Mouse (Mus musculus) heart, embryonic 15.5 days (tissue): ENCODE results near the gene Rprml. TPM values are rescaled to one million over a fixed set of nuclear protein-coding genes. Genes with fewer than 3 reads are reported as not detected.
A peak's percentile ranks its signal among the peaks of the same experiment; 100 is the strongest.

Experiments
- ATAC-seq: fragments of 200-750 bp; cut with Nextera tagmentation; replicated peaks from 2 replicates; pipeline ENCODE4 v1.8.0; 2017; ENCODE audit warnings: low read depth, moderate TSS enrichment; ENCODE audit not compliant: insufficient number of reproducible peaks, insufficient read depth, low FRiP score
- H3K27ac ChIP-seq: fragments of 300-500 bp; sonication (generic); 2 replicates; pipeline ENCODE4 v1.5.1; 2015; ENCODE audit warnings: mild to moderate bottlenecking, inconsistent platforms
- H3K27me3 ChIP-seq: fragments of 300-500 bp; sonication (generic); 2 replicates; pipeline ENCODE4 v1.6.1; 2015; ENCODE audit warnings: inconsistent platforms
- H3K36me3 ChIP-seq: fragments of 300-500 bp; sonication (generic); 2 replicates; pipeline ENCODE4 v1.6.1; 2015; ENCODE audit warnings: mild to moderate bottlenecking, inconsistent platforms
- H3K4me1 ChIP-seq: fragments of 300-500 bp; sonication (generic); replicated peaks from 2 replicates; pipeline ENCODE4 v1.6.1; 2015; ENCODE audit warnings: inconsistent platforms
- H3K4me2 ChIP-seq: fragments of 300-500 bp; sonication (generic); 2 replicates; pipeline ENCODE4 v1.6.1; 2015; ENCODE audit warnings: inconsistent platforms, mild to moderate bottlenecking, moderate library complexity
- H3K4me3 ChIP-seq: fragments of 300-500 bp; sonication (generic); 2 replicates; pipeline ENCODE4 v1.5.1; 2015; ENCODE audit warnings: mild to moderate bottlenecking, inconsistent platforms
- H3K9ac ChIP-seq: fragments of 300-500 bp; sonication (generic); 2 replicates; pipeline ENCODE4 v1.6.1; 2015; ENCODE audit warnings: mild to moderate bottlenecking, inconsistent platforms
- H3K9me3 ChIP-seq: fragments of 300-500 bp; sonication (generic); replicated peaks from 2 replicates; pipeline ENCODE4 v1.6.1; 2016; ENCODE audit warnings: inconsistent platforms
- WGBS: fragments of 180-500 bp; shearing (Covaris S2); methylation state at CpG from one replicate; pipeline ENCODE4 v1.1.7; 2015; ENCODE audit warnings: mixed read lengths; 5-methylcytosine and 5-hydroxymethylcytosine counted together
- polyA plus RNA-seq: library from polyadenylated mRNA; unstranded; fragments of >200 nt; fragmentation: Nextera tagmentation; extraction: Ambion mirVana; gene quantifications from 2 replicates; pipeline ENCODE4 v1.2.1, GENCODE M21; 2015

Rprml gene
- polyA plus RNA-seq, 1 experiment from 2014 or later, result 0.29 TPM

- Histone ChIP-seq H3K4me2 (no peak overlapping the region), H3K9ac (no peak overlapping the region), H3K9me3 (no peaks in the 10 kb centered on the region), H3K4me3 (no peak overlapping the region), H3K27ac (no peak overlapping the region), H3K36me3 (no peaks in the 10 kb centered on the region), H3K27me3 (peaks cover 59% of the 10 kb centered on the region), H3K4me1 (peaks cover 13% of the 10 kb centered on the region)
- no peak for ATAC-seq
- WGBS, result 72% methylated on average over 6 of the region's 6 CpGs
Observed at GRCm38 (mm10) chr11:103646301-103646700, 3.1 kb upstream of the Rprml start.

DNA sequence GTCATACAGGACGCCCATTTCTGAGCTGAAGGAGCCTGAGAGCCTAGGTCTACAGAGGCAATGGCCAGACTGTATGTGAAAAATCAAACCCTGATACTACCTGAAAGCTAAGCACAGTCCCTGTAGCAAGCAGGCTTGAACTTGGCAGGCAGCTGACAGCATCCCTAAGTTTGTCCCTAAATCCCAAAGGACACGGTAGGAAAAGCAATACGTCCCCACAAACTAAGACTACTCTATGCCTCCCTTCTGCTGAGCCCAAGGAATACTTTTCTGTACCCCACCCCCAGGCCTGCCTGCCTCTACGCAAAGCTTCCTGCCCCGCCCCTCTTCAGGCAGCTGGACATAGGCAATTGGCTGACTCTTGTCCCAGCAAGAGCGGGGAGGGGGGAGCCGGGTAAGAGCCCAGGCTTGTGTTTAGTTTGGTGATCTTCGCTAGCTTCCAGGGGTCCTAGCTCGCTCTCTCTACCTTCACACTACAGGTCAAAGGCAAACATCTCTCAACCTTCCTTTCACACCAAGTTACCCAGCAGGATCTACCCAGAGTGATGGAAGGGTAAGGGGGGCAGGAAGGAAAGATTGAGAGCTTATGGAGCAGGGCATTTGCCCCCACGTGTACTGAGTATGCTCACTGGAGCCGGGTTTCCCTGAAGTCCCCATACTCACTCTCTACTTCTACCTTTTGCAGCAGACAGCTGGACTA is 1.3 kb upstream of the Rprml start:
- no peak overlapping the region for H3K4me3 ChIP-seq
- peaks cover 74% of the 10 kb centered on the region for H3K27me3 ChIP-seq
- peaks cover 13% of the 10 kb centered on the region for H3K4me1 ChIP-seq
- no peak overlapping the region for H3K27ac ChIP-seq
- ATAC-seq, result no peak
- no peaks in the 10 kb centered on the region for H3K9me3 ChIP-seq
- no peak overlapping the region for H3K4me2 ChIP-seq
- H3K9ac ChIP-seq, result no peak overlapping the region
- H3K36me3 ChIP-seq, result no peaks in the 10 kb centered on the region
- WGBS, result 10% methylated on average over 11 of the region's 11 CpGs

DNA sequence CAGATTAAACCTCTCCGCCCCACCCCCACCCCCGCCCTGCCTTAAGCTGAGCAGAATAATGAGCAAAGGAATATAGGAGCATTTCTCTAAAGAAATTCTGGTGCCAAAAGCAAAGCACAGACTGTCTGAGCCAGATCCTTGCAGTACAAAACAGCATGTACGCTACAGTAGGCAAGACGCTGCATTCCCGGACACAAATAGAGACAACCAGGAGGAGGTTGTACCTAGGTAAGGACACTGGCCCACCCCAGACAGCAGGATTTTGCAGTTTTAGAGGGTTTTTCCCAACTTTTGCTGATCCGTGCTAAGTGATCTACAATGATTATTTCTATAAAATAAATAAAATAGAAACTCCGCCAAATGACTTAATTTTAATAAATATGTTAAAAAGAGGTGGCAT is 714 bp upstream of the Rprml start:
- no peak overlapping the region for H3K27ac ChIP-seq
- no peak overlapping the region for H3K9ac ChIP-seq
- no peak for ATAC-seq
- peaks cover 13% of the 10 kb centered on the region for H3K4me1 ChIP-seq
- no peak overlapping the region for H3K4me2 ChIP-seq
- H3K36me3 ChIP-seq, result no peaks in the 10 kb centered on the region
- H3K4me3 ChIP-seq, result no peak overlapping the region
- H3K27me3 ChIP-seq, result peaks cover 80% of the 10 kb centered on the region
- H3K9me3 ChIP-seq, result no peaks in the 10 kb centered on the region
- WGBS, result 25% methylated on average over 7 of the region's 7 CpGs

DNA sequence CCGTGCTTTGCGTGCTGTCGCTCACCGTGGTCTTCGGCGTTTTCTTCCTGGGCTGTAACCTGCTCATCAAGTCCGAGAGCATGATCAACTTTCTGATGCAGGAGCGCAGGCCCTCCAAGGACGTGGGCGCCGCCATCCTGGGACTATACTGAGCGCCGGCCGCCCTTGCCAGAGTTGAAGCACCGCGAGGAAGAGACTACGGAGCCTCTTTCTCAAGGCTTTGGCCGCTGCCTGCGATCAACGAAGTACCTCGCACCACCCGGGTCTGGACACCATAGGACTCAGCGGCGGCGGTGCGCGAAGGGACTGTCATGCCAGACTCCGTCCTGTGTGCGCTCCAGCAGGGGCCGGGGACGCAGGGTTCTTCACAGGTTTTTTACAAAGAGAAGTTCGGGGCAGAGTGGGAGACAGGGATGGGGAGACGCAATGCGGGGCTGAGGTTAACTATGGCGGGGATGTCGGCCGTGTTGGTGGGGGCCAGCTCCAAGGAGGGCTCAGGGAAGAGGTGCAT is 668 bp downstream of the Rprml start:
- no peak for ATAC-seq
- no peaks in the 10 kb centered on the region for H3K9me3 ChIP-seq
- WGBS, result 2% methylated on average over 37 of the region's 37 CpGs
- no peak overlapping the region for H3K27ac ChIP-seq
- H3K27me3 ChIP-seq, result peaks cover 89% of the 10 kb centered on the region
- H3K9ac ChIP-seq, result no peak overlapping the region
- H3K36me3 ChIP-seq, result no peaks in the 10 kb centered on the region
- peak overlapping the region; percentile 31 for H3K4me3 ChIP-seq
- H3K4me2 ChIP-seq, result peak overlapping the region; percentile 59
- H3K4me1 ChIP-seq, result peaks cover 13% of the 10 kb centered on the region

- peaks cover 96% of the 10 kb centered on the region for H3K27me3 ChIP-seq
- H3K9me3 ChIP-seq, result no peaks in the 10 kb centered on the region
- H3K4me3 ChIP-seq, result no peak overlapping the region
- peaks cover 13% of the 10 kb centered on the region for H3K4me1 ChIP-seq
- H3K4me2 ChIP-seq, result no peak overlapping the region
- H3K27ac ChIP-seq, result no peak overlapping the region
- H3K36me3 ChIP-seq, result no peaks in the 10 kb centered on the region
- WGBS, result 74% methylated on average over 6 of the region's 6 CpGs
- H3K9ac ChIP-seq, result no peak overlapping the region
- ATAC-seq, result no peak
Observed at GRCm38 (mm10) chr11:103651426-103651825, 2.1 kb downstream of the Rprml start.

- Histone ChIP-seq H3K4me1 (peaks cover 13% of the 10 kb centered on the region), H3K9ac (no peak overlapping the region), H3K4me3 (no peak overlapping the region), H3K27me3 (peaks cover 79% of the 10 kb centered on the region), H3K4me2 (no peak overlapping the region), H3K9me3 (no peaks in the 10 kb centered on the region), H3K27ac (no peak overlapping the region), H3K36me3 (no peaks in the 10 kb centered on the region)
- 51% methylated on average over 10 of the region's 10 CpGs for WGBS
- no peak for ATAC-seq
Observed at GRCm38 (mm10) chr11:103653359-103653965, 4.1 kb downstream of the Rprml start.

GRCm38 (mm10) chr11:103656520-103656919 is 7.2 kb downstream of the Rprml start:
- Histone ChIP-seq H3K4me3 (no peak overlapping the region), H3K9me3 (no peaks in the 10 kb centered on the region), H3K27me3 (peaks cover 48% of the 10 kb centered on the region), H3K36me3 (no peaks in the 10 kb centered on the region), H3K27ac (no peak overlapping the region), H3K4me2 (no peak overlapping the region), H3K9ac (no peak overlapping the region), H3K4me1 (no peaks in the 10 kb centered on the region)
- no peak for ATAC-seq
- WGBS, result 14% methylated on average over 3 of the region's 3 CpGs

DNA sequence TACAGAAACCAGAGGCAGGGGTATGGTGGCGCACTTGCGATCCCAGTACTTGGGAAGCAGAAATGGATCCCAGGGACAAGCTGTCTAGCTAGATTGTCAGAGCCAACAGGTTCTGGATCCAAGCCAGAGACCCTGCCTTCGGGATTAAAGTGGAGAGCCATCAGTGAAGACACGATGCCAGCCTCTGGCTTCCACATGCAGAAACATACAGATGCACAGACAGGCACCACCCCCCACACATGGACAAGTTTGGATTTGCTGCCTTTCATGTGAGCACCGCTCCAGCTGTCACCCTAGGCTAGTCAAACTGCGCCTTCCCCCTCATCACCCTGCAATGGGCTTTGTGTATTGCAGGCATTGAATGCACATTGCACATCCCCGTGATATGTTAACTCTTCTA is 8.8 kb downstream of the Rprml start:
- H3K27ac ChIP-seq, result no peak overlapping the region
- no peak overlapping the region for H3K9ac ChIP-seq
- no peaks in the 10 kb centered on the region for H3K4me1 ChIP-seq
- no peaks in the 10 kb centered on the region for H3K9me3 ChIP-seq
- H3K27me3 ChIP-seq, result peaks cover 36% of the 10 kb centered on the region
- no peak overlapping the region for H3K4me2 ChIP-seq
- no peaks in the 10 kb centered on the region for H3K36me3 ChIP-seq
- no peak overlapping the region for H3K4me3 ChIP-seq
- ATAC-seq, result no peak
- 79% methylated on average over 7 of the region's 7 CpGs for WGBS

DNA sequence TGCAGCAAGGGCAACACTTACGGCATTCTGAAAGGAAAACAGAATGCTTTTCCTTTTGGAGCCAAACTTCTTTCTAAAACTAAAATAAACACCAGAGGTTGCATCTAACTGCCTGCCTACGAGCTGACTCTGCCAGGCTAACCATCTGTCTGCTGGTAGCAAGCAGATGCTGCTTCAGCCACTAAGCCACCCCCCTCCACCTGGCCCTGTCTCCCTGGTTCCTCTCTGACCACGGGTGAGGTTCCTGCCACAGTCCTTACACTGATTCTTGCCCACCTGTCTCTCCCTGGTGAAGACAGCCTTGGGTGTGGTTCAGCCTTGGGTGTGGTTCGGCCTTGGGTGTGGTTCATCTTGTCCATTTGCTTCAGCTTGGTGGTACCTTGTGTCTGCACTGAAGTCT is 12.5 kb downstream of the Rprml start:
- no peak for ATAC-seq
- Histone ChIP-seq H3K4me2 (no peak overlapping the region), H3K27me3 (peaks cover 14% of the 10 kb centered on the region; the same call in 1 of the 2 replicates), H3K4me1 (0 out of 2 replicates have a peak, but pooled peaks cover 2% of the 10 kb centered on the region), H3K36me3 (no peaks in the 10 kb centered on the region), H3K9ac (no peak overlapping the region), H3K9me3 (no peaks in the 10 kb centered on the region), H3K27ac (no peak overlapping the region), H3K4me3 (no peak overlapping the region)
- WGBS, result 51% methylated on average over 4 of the region's 4 CpGs

DNA sequence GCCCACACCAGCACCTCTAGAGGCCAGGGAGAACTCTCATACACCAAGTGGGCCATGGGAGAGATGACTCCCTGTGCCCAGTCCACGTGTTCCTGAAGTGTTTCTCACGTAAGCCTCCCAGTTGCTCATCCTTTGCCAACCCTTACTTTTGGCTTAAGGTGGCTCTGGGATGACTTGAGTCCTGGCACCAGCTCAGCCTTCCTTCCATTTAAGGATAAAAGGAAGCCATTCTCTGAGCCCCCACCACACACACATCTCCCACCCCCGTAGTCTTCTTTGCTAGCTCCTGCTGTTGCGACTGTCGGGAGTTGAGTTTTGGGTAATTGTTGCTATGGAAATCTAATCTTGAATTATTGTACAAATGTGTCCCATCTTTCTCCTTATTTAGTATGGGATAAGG is 13.2 kb downstream of the Rprml start:
- Histone ChIP-seq H3K9me3 (no peaks in the 10 kb centered on the region), H3K4me1 (0 out of 2 replicates have a peak, but pooled peaks cover 2% of the 10 kb centered on the region), H3K9ac (no peak overlapping the region), H3K36me3 (no peaks in the 10 kb centered on the region), H3K4me2 (no peak overlapping the region), H3K4me3 (no peak overlapping the region), H3K27ac (no peak overlapping the region), H3K27me3 (peaks cover 18% of the 10 kb centered on the region; the same call in 1 of the 2 replicates)
- ATAC-seq, result no peak
- 70% methylated on average over 5 of the region's 5 CpGs for WGBS

- no peaks in the 10 kb centered on the region for H3K9me3 ChIP-seq
- no peaks in the 10 kb centered on the region for H3K36me3 ChIP-seq
- H3K4me2 ChIP-seq, result no peak overlapping the region
- 74% methylated on average over 8 of the region's 8 CpGs for WGBS
- H3K27ac ChIP-seq, result no peak overlapping the region
- no peak overlapping the region for H3K4me3 ChIP-seq
- ATAC-seq, result no peak
- 0 out of 2 replicates have a peak, but pooled peaks cover 2% of the 10 kb centered on the region for H3K4me1 ChIP-seq
- H3K27me3 ChIP-seq, result peaks cover 15% of the 10 kb centered on the region; the same call in 1 of the 2 replicates
- H3K9ac ChIP-seq, result no peak overlapping the region
Observed at GRCm38 (mm10) chr11:103663119-103663518, 13.7 kb downstream of the Rprml start.
